Mouse (Mus musculus) ES-Bruce4 (cell line): ENCODE measurements around the gene Gm11541. TPM values are rescaled to one million over a fixed set of nuclear protein-coding genes. Genes with fewer than 3 reads are reported as not detected.
"Not testable (repeated sequence)": the region's sequence is repeated elsewhere in the genome, so short reads cannot be mapped to it uniquely, and the experiment has no call there.

ENCODE experiments used
- H3K27ac ChIP-seq: 2 replicates; pipeline ENCODE4 v1.5.1; 2012; ENCODE audit warnings: low read length, inconsistent platforms; ENCODE audit not compliant: insufficient read depth
- H3K27me3 ChIP-seq: 2 replicates; pipeline ENCODE4 v1.6.1; 2012; ENCODE audit warnings: mild to moderate bottlenecking, low read length, inconsistent platforms; ENCODE audit not compliant: control insufficient read depth, poor library complexity, insufficient read depth, severe bottlenecking
- H3K36me3 ChIP-seq: 2 replicates; pipeline ENCODE4 v1.6.1; 2012; ENCODE audit warnings: inconsistent platforms, mild to moderate bottlenecking, low read length, moderate library complexity; ENCODE audit not compliant: control insufficient read depth, poor library complexity, insufficient read depth, severe bottlenecking
- H3K4me1 ChIP-seq: one replicate; pipeline ENCODE4 v1.8.1; 2011; ENCODE audit warnings: low read length; ENCODE audit not compliant: control insufficient read depth, insufficient read depth
- H3K4me3 ChIP-seq: 2 replicates; pipeline ENCODE4 v1.5.1; 2011; ENCODE audit warnings: low read depth, mild to moderate bottlenecking, low read length
- H3K9ac ChIP-seq: 2 replicates; pipeline ENCODE4 v1.6.1; 2012; ENCODE audit warnings: low read depth, mild to moderate bottlenecking, inconsistent platforms; ENCODE audit not compliant: poor library complexity, severe bottlenecking
- H3K9me3 ChIP-seq: replicated peaks from 2 replicates; pipeline ENCODE4 v1.6.1; 2012; ENCODE audit warnings: mild to moderate bottlenecking, low read length, inconsistent platforms; ENCODE audit not compliant: control insufficient read depth, poor library complexity, insufficient read depth, severe bottlenecking
- CTCF ChIP-seq: IDR thresholded peaks from one replicate; pipeline ENCODE4 v1.8.1; 2011; ENCODE audit warnings: low read depth, low read length
- EP300 ChIP-seq: IDR thresholded peaks from 2 replicates; pipeline ENCODE4 v1.6.1; 2011; ENCODE audit warnings: low read depth, low read length; ENCODE audit not compliant: insufficient read depth
- POLR2A ChIP-seq: IDR thresholded peaks from one replicate; pipeline ENCODE4 v1.8.1; 2011; ENCODE audit warnings: low read length; ENCODE audit not compliant: insufficient read depth
- polyA plus RNA-seq: library from polyadenylated mRNA; stranded (reverse); fragments of >200 nt; gene quantifications from 2 replicates; pipeline ENCODE4 v1.2.4, GENCODE M21; 2011; ENCODE audit warnings: low read depth; ENCODE audit not compliant: missing spikeins, insufficient read depth, insufficient read length

The Gm11541 gene
- polyA plus RNA-seq, 1 experiment, result not detected

- Histone ChIP-seq H3K27ac (0 out of 2 replicates have a peak overlapping the region, but pooled peaks have one; percentile 91), H3K4me3 (peak overlapping the region; percentile 100), H3K9ac (peak overlapping the region; percentile 87), H3K27me3 (no peaks in the 10 kb centered on the region), H3K9me3 (no peaks in the 10 kb centered on the region), H3K36me3 (peaks cover 10% of the 10 kb centered on the region; the same call in 1 of the 2 replicates), H3K4me1 (no peaks in the 10 kb centered on the region)
- TF ChIP-seq CTCF (no peak), EP300 (no peak), POLR2A (no peak)
These were observed 51.3 kb downstream of the Gm11541 start for GRCm38 (mm10) chr11:94652973-94653372.

DNA sequence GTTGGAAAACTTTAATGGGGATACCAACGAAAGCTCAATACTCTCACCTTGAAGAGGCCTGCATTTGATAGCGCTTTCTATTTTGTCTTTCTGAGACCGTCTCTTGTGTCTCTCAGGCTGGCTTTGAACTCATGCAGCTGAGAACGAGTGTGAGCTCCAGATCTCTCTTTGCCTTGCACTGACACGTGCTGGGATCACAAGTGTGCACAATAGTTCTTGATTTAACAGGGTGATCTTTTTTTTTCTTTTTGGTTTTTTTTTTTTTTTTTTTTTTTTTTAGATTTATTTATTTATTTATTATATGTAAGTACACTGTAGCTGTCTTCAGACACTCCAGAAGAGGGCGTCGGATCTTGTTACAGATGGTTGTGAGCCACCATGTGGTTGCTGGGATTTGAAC is 53.1 kb downstream of the Gm11541 start:
- H3K36me3 ChIP-seq, result peaks cover 16% of the 10 kb centered on the region; the same call in 1 of the 2 replicates
- H3K9ac ChIP-seq, H3K27me3 ChIP-seq, H3K4me3 ChIP-seq, H3K9me3 ChIP-seq, H3K27ac ChIP-seq, H3K4me1 ChIP-seq: not testable (repeated sequence)

- Histone ChIP-seq H3K9me3 (no peaks in the 10 kb centered on the region), H3K4me1 (no peaks in the 10 kb centered on the region), H3K27ac (no peak overlapping the region), H3K27me3 (no peaks in the 10 kb centered on the region), H3K36me3 (peaks cover 40% of the 10 kb centered on the region), H3K9ac (no peak overlapping the region), H3K4me3 (no peak overlapping the region)
- no peak for TF ChIP-seq CTCF
- TF ChIP-seq POLR2A, result no peak
- TF ChIP-seq EP300, result no peak
These were observed 57.8 kb downstream of the Gm11541 start for GRCm38 (mm10) chr11:94646457-94646856.

Other genes with a start within 250 kb of the Gm11541 start
- 2.9 and 8.6 TPM in 2 replicates for gene Cacna1g, start 230.3 kb downstream of the Gm11541 start, polyA plus RNA-seq
- gene Spata20, start 218.3 kb downstream of the Gm11541 start, polyA plus RNA-seq, result 1.4 TPM in 1 of 2 replicates, not detected in the other
- 2.7 and 2.9 TPM in 2 replicates for gene Epn3, start 204.5 kb downstream of the Gm11541 start, polyA plus RNA-seq
- 1.2 and 1.3 TPM in 2 replicates for gene Mycbpap, start 182.8 kb downstream of the Gm11541 start, polyA plus RNA-seq
- gene Rsad1, start 155.2 kb downstream of the Gm11541 start, polyA plus RNA-seq, result 3.1 and 3.2 TPM in 2 replicates
- not detected in 2 replicates for gene Chad, start 139.5 kb downstream of the Gm11541 start, polyA plus RNA-seq
- gene Acsf2, start 102.6 kb downstream of the Gm11541 start, polyA plus RNA-seq, result 16.1 and 16.6 TPM in 2 replicates
- gene Lrrc59, start 74.7 kb downstream of the Gm11541 start, polyA plus RNA-seq, result 163 and 171 TPM in 2 replicates
- gene Mrpl27, start 50.7 kb downstream of the Gm11541 start, polyA plus RNA-seq, result 48.1 and 49.0 TPM in 2 replicates
- gene Eme1, start 50.5 kb downstream of the Gm11541 start, polyA plus RNA-seq, result 31.8 and 33.3 TPM in 2 replicates
- 16.8 and 20.1 TPM in 2 replicates for gene Xylt2, start 27.0 kb downstream of the Gm11541 start, polyA plus RNA-seq
- 0.55 TPM in 1 of 2 replicates, not detected in the other for gene Cdc34b, start 37.3 kb upstream of the Gm11541 start, polyA plus RNA-seq
- 0.30 TPM in 1 of 2 replicates, not detected in the other for gene Tmem92, start 78.2 kb upstream of the Gm11541 start, polyA plus RNA-seq
- gene Col1a1, start 231.7 kb upstream of the Gm11541 start, polyA plus RNA-seq, result 17.1 and 18.1 TPM in 2 replicates